21 mouse cellular contexts compared by ENCODE assay signal in the genomic region with DNA sequence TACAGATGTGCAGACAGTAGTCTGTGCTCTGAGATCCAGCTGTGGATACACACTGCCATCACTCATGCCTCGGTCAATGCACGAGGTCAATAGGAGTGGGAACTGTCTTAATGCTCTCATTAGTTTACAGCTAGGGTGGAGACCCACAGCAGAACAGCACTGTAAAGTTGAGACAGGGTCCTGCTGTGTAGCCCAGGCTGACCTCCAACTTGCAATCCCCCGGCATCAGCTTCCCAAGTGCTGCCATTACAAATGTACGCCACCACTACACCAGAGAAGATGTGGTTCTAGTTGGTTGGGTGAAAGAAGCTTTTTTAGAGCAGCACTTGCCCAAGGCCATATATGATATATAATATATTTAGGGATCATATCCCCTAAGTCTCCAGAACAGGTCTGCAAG. TPM values are rescaled to one million over a fixed set of nuclear protein-coding genes. Genes with fewer than 3 reads are reported as not detected.
DNase-seq lines count a peak whose midpoint lies in the region; ATAC-seq and TF ChIP-seq lines count a peak whose summit lies in the region.
"Had no signal": no experiment of that assay in that cellular context is flagged by ENCODE, and none has a peak within 500 bp of the region (broad histone marks: within the 10 kb centered on the region; RNA-seq: fewer than 3 reads in every experiment).

No protein-coding gene starts in this region.

- H3K9ac ChIP-seq in forebrain, postnatal 0 days = no peak overlapping the region
- H3K9ac ChIP-seq in forebrain, embryonic 13.5 days = no peak overlapping the region
- no peak overlapping the region for H3K9ac ChIP-seq in hindbrain, embryonic 15.5 days
- no peak overlapping the region for H3K9ac ChIP-seq in hindbrain, embryonic 16.5 days (ENCODE audit: low read depth, low read length)
- no peak overlapping the region for H3K9ac ChIP-seq in midbrain, embryonic 15.5 days
- no peak overlapping the region for H3K9ac ChIP-seq in midbrain, embryonic 13.5 days (replicated peaks)
- H3K9ac ChIP-seq: heart, embryonic 12.5 days; heart, embryonic 15.5 days; hindbrain, embryonic 14.5 days had no signal

- H3K9me3 ChIP-seq in forebrain, postnatal 0 days (ENCODE audit: low read length) = no peaks in the 10 kb centered on the region
- no peaks in the 10 kb centered on the region for H3K9me3 ChIP-seq in forebrain, embryonic 13.5 days (replicated peaks)
- H3K9me3 ChIP-seq in hindbrain, embryonic 15.5 days = no peaks in the 10 kb centered on the region
- no peaks in the 10 kb centered on the region for H3K9me3 ChIP-seq in hindbrain, embryonic 16.5 days (ENCODE audit: control insufficient read depth, low read length)
- H3K9me3 ChIP-seq in midbrain, embryonic 15.5 days = no peaks in the 10 kb centered on the region
- H3K9me3 ChIP-seq in midbrain, embryonic 13.5 days = no peaks in the 10 kb centered on the region
- H3K9me3 ChIP-seq: forebrain, embryonic 10.5 days; heart, embryonic 12.5 days; heart, embryonic 15.5 days had no signal

- no peak overlapping the region for H3K4me2 ChIP-seq in forebrain, postnatal 0 days (ENCODE audit: low read depth)
- H3K4me2 ChIP-seq in forebrain, embryonic 13.5 days = no peak overlapping the region
- H3K4me2 ChIP-seq in hindbrain, embryonic 15.5 days = no peak overlapping the region
- no peak overlapping the region for H3K4me2 ChIP-seq in hindbrain, embryonic 16.5 days (ENCODE audit: low read length)
- H3K4me2 ChIP-seq in midbrain, embryonic 15.5 days = no peak overlapping the region
- H3K4me2 ChIP-seq in midbrain, embryonic 13.5 days (replicated peaks) = no peak overlapping the region
- H3K4me2 ChIP-seq: heart, embryonic 12.5 days; heart, embryonic 15.5 days; hindbrain, embryonic 14.5 days had no signal

- 0 out of 2 replicates have a peak overlapping the region, but pooled peaks have one; percentile 41 for H3K27ac ChIP-seq in forebrain, postnatal 0 days (ENCODE audit: low read depth, low read length)
- H3K27ac ChIP-seq in forebrain, embryonic 13.5 days = no peak overlapping the region
- peak overlapping the region; percentile 60; the same call in 1 of the 2 replicates for H3K27ac ChIP-seq in hindbrain, embryonic 15.5 days (replicated peaks)
- no peak overlapping the region for H3K27ac ChIP-seq in hindbrain, embryonic 16.5 days (ENCODE audit: low read depth, low read length)
- H3K27ac ChIP-seq in midbrain, embryonic 15.5 days = peak overlapping the region; percentile 4; the same call in 1 of the 2 replicates
- H3K27ac ChIP-seq in midbrain, embryonic 13.5 days = no peak overlapping the region
- peak overlapping the region; percentile 79 for H3K27ac ChIP-seq in cortical plate, adult 2 months (ENCODE audit: insufficient read depth, low read length)
- H3K27ac ChIP-seq: forebrain, embryonic 10.5 days; heart, embryonic 15.5 days; hindbrain, embryonic 14.5 days had no signal

- no peak for DNase-seq in forebrain, postnatal 0 days
- DNase-seq: adrenal gland, adult 8-10 months; adrenal gland, postnatal 25 days; cerebellum, adult 11-12 months; cerebellum, adult 8-10 months; cerebellum, postnatal 36 days; gastrocnemius, postnatal 10 days; heart, postnatal 14 days; heart, postnatal 4 days had no signal

- no peaks in the 10 kb centered on the region for H3K27me3 ChIP-seq in forebrain, postnatal 0 days (ENCODE audit: insufficient read depth, low read length)
- H3K27me3 ChIP-seq in forebrain, embryonic 13.5 days = no peaks in the 10 kb centered on the region
- H3K27me3 ChIP-seq in hindbrain, embryonic 15.5 days = no peaks in the 10 kb centered on the region
- no peaks in the 10 kb centered on the region for H3K27me3 ChIP-seq in hindbrain, embryonic 16.5 days (replicated peaks; ENCODE audit: control insufficient read depth, insufficient read depth, low read length)
- H3K27me3 ChIP-seq in midbrain, embryonic 15.5 days (replicated peaks) = no peaks in the 10 kb centered on the region
- no peaks in the 10 kb centered on the region for H3K27me3 ChIP-seq in midbrain, embryonic 13.5 days
- H3K27me3 ChIP-seq: heart, embryonic 12.5 days; heart, embryonic 15.5 days had no signal

- ATAC-seq in forebrain, postnatal 0 days = no peak
- ATAC-seq in forebrain, embryonic 13.5 days = no peak
- no peak for ATAC-seq in hindbrain, embryonic 15.5 days (ENCODE audit: low FRiP score, low read depth)
- no peak for ATAC-seq in hindbrain, embryonic 16.5 days
- no peak for ATAC-seq in midbrain, embryonic 15.5 days (replicated peaks)
- ATAC-seq in midbrain, embryonic 13.5 days = no peak
- ATAC-seq: activated CD4-positive, CD25-positive, alpha-beta regulatory T cell, adult 4 months; forebrain, embryonic 14.5 days had no signal

- 94% methylated on average over 4 of the region's 4 CpGs for WGBS in forebrain, postnatal 0 days
- whole genome bisulfite sequencing in forebrain, embryonic 13.5 days = 87% methylated on average over 4 of the region's 4 CpGs
- 92% methylated on average over 4 of the region's 4 CpGs for WGBS in hindbrain, embryonic 15.5 days
- WGBS in hindbrain, embryonic 16.5 days = 88% methylated on average over 4 of the region's 4 CpGs
- WGBS in midbrain, embryonic 15.5 days = 96% methylated on average over 4 of the region's 4 CpGs
- WGBS in midbrain, embryonic 13.5 days = 91% methylated on average over 4 of the region's 4 CpGs

- peaks cover 17% of the 10 kb centered on the region for H3K36me3 ChIP-seq in forebrain, postnatal 0 days (ENCODE audit: insufficient read depth)
- H3K36me3 ChIP-seq in forebrain, embryonic 13.5 days (ENCODE audit: poor library complexity, severe bottlenecking) = peaks cover 66% of the 10 kb centered on the region
- H3K36me3 ChIP-seq in hindbrain, embryonic 15.5 days = peaks cover 13% of the 10 kb centered on the region
- H3K36me3 ChIP-seq in hindbrain, embryonic 16.5 days (ENCODE audit: control insufficient read depth, insufficient read depth, low read length) = peaks cover 8% of the 10 kb centered on the region; the same call in 1 of the 2 replicates
- peaks cover 6% of the 10 kb centered on the region; the same call in 1 of the 2 replicates for H3K36me3 ChIP-seq in midbrain, embryonic 15.5 days (replicated peaks)
- peaks cover 48% of the 10 kb centered on the region for H3K36me3 ChIP-seq in midbrain, embryonic 13.5 days

- no peak overlapping the region for H3K4me3 ChIP-seq in forebrain, postnatal 0 days (ENCODE audit: low read depth, low read length)
- no peak overlapping the region for H3K4me3 ChIP-seq in forebrain, embryonic 13.5 days
- no peak overlapping the region for H3K4me3 ChIP-seq in hindbrain, embryonic 15.5 days
- no peak overlapping the region for H3K4me3 ChIP-seq in hindbrain, embryonic 16.5 days (ENCODE audit: low read length)
- H3K4me3 ChIP-seq in midbrain, embryonic 15.5 days = no peak overlapping the region
- no peak overlapping the region for H3K4me3 ChIP-seq in midbrain, embryonic 13.5 days (replicated peaks)
- no peak overlapping the region for H3K4me3 ChIP-seq in cortical plate, adult 2 months (ENCODE audit: insufficient read depth, low read length)
- H3K4me3 ChIP-seq: forebrain, embryonic 10.5 days; heart, embryonic 12.5 days; heart, embryonic 15.5 days had no signal

- TF ChIP-seq POLR2A in cortical plate, adult 2 months (IDR thresholded peaks at IDR 0.05; ENCODE audit: extremely low read depth, insufficient read depth, low read length) = no peak

- H3K4me1 ChIP-seq in forebrain, postnatal 0 days (ENCODE audit: insufficient read depth) = peaks cover 5% of the 10 kb centered on the region; the same call in 1 of the 2 replicates
- H3K4me1 ChIP-seq in forebrain, embryonic 13.5 days = 0 out of 2 replicates have a peak, but pooled peaks cover 3% of the 10 kb centered on the region
- H3K4me1 ChIP-seq in hindbrain, embryonic 15.5 days (replicated peaks) = peaks cover 24% of the 10 kb centered on the region
- peaks cover 14% of the 10 kb centered on the region for H3K4me1 ChIP-seq in hindbrain, embryonic 16.5 days (ENCODE audit: control insufficient read depth, insufficient read depth, low read depth, low read length)
- peaks cover 13% of the 10 kb centered on the region for H3K4me1 ChIP-seq in midbrain, embryonic 15.5 days
- H3K4me1 ChIP-seq in midbrain, embryonic 13.5 days (replicated peaks) = peaks cover 19% of the 10 kb centered on the region
- H3K4me1 ChIP-seq in cortical plate, adult 2 months (ENCODE audit: control insufficient read depth, insufficient read depth, low read length) = peaks cover 9% of the 10 kb centered on the region
- H3K4me1 ChIP-seq: forebrain, embryonic 10.5 days had no signal

- no peak for TF ChIP-seq CTCF in forebrain, postnatal 0 days (IDR thresholded peaks at IDR 0.05; ENCODE audit: low read depth)
- no peak for TF ChIP-seq CTCF in cortical plate, adult 2 months (IDR thresholded peaks at IDR 0.05; ENCODE audit: extremely low read depth, insufficient read depth, low read length)

RNA-seq across cellular contexts. Expression of gene Podxl, which starts 40.1 kb away (rescaled TPM):
- 14.9 and 18.7 TPM in 2 replicates for total RNA-seq in forebrain, postnatal 0 days (2014; rRNA removed)
- 7.2 and 8.9 TPM in 2 replicates for polyA plus RNA-seq in forebrain, postnatal 0 days (2015; fragmentation: Nextera tagmentation; extraction: Ambion mirVana)
- 13.2 and 15.9 TPM in 2 replicates for polyA plus RNA-seq in forebrain, embryonic 13.5 days (2015; fragmentation: Nextera tagmentation; extraction: Ambion mirVana)
- polyA plus RNA-seq in hindbrain, embryonic 15.5 days (2015; fragmentation: Nextera tagmentation; extraction: Ambion mirVana) = 9.8 and 13.4 TPM in 2 replicates
- polyA plus RNA-seq in hindbrain, embryonic 16.5 days (2015; fragmentation: Nextera tagmentation; extraction: Ambion mirVana) = 8.3 and 11.3 TPM in 2 replicates
- 12.0 and 12.3 TPM in 2 replicates for polyA plus RNA-seq in midbrain, embryonic 15.5 days (2015; fragmentation: Nextera tagmentation; extraction: Ambion mirVana)
- polyA plus RNA-seq in midbrain, embryonic 13.5 days (2015; fragmentation: Nextera tagmentation; extraction: Ambion mirVana) = 12.3 and 14.1 TPM in 2 replicates
- polyA plus RNA-seq in cortical plate, adult 2 months (2012; rRNA removed) = 21.7 and 24.2 TPM in 2 replicates
- polyA plus RNA-seq: activated CD4-positive, CD25-positive, alpha-beta regulatory T cell, adult 4 months had no signal

Comparison
In these comparisons a context has a peak if more than half of its experiments do, and no peak if none do; other contexts are left out.
1. H3K27ac ChIP-seq: peak in forebrain, postnatal 0 days (single experiment), hindbrain, embryonic 15.5 days (single experiment), midbrain, embryonic 15.5 days (single experiment) and cortical plate, adult 2 months (single experiment); none in forebrain, embryonic 13.5 days (single experiment), hindbrain, embryonic 16.5 days (single experiment) and midbrain, embryonic 13.5 days (single experiment).